Mouse (Mus musculus) kidney, adult 2 months (tissue): ENCODE measurements around the gene Ubtd1.

Source experiments
- CTCF ChIP-seq: fragments of 200-500 bp; conservative IDR thresholded peaks from 2 replicates; pipeline ENCODE4 v1.5.1; 2011; ENCODE audit warnings: low read depth, mild to moderate bottlenecking, control low read depth, low read length, moderate library complexity, mixed read lengths; ENCODE audit not compliant: insufficient read depth, insufficient read length
- POLR2A ChIP-seq: fragments of 200-500 bp; IDR thresholded peaks from one replicate; pipeline ENCODE4 v1.6.1; 2011; ENCODE audit warnings: low read depth, low read length, control low read depth

DNA sequence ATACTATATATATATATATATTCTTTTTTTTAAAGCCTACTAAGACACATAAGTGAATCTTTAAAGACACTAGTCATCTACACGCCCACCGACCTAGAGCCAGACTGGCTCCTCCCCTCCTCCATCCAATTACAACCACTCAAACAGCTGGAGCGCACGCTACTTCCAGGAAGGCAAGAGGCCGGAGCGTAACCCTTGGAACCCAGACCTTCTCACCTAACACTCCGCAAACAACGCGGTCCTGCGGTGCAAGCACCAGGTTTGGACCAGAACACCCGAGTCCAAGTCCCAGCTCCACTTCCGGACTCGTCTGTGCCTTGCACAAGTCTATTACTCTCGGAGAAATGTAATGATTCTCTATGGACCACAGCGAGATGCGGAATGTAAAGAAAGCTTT, 1.1 kb upstream of the Ubtd1 start:
- TF ChIP-seq POLR2A (no peak), CTCF (no peak)
